Comparison of ENCODE assay signal across 8 mouse cellular contexts in genomic region chr9:114731011-114731755, GRCm38 (mm10). TPM values are rescaled to one million over a fixed set of nuclear protein-coding genes. Genes with fewer than 3 reads are reported as not detected.
A peak's percentile ranks its signal among the peaks of the same experiment; 100 is the strongest.
DNase-seq lines count a peak whose midpoint lies in the region; ATAC-seq lines count a peak whose summit lies in the region.

Cmtm6 (plus strand) TSS chr9:114731116.

- no peaks in the 10 kb centered on the region for H3K27me3 ChIP-seq in intestine, embryonic 14.5 days (replicated peaks; ENCODE audit: control insufficient read depth, insufficient read depth, low read length)

- no peaks in the 10 kb centered on the region for H3K9me3 ChIP-seq in intestine, embryonic 14.5 days (ENCODE audit: control insufficient read depth, low read length)

- H3K36me3 ChIP-seq in intestine, embryonic 14.5 days (ENCODE audit: control insufficient read depth, insufficient read depth, low read length), result no peaks in the 10 kb centered on the region

- H3K9ac ChIP-seq in intestine, embryonic 14.5 days (ENCODE audit: low read length), result peak within 1 kb of the TSS; percentile 82

- peak within 1 kb of the TSS; percentile 81 for H3K4me3 ChIP-seq in intestine, embryonic 14.5 days (ENCODE audit: low read depth, low read length)

- H3K4me1 ChIP-seq in intestine, embryonic 14.5 days (replicated peaks; ENCODE audit: control insufficient read depth, insufficient read depth, low read length), result peaks cover 10% of the 10 kb centered on the region

- DNase-seq in adrenal gland, adult 18-20 months (ENCODE audit: low spot score in 2 of 2), result peak; percentile 99
- peak; percentile 97 for DNase-seq in embryo, embryonic 11 days
- peak; percentile 96 for DNase-seq in gastrocnemius, postnatal 25 days
- peak; percentile 100 for DNase-seq in intestine, embryonic 14.5 days (ENCODE audit: low spot score)
- DNase-seq in left cerebral cortex, postnatal 14 days (ENCODE audit: low spot score in 2 of 2), result peak; percentile 96 to 97
- DNase-seq in mesoderm, embryonic 11.5 days (ENCODE audit: low read depth, low spot score), result peak; percentile 96
- DNase-seq in right cerebral cortex, postnatal 36 days (ENCODE audit: low spot score in 2 of 2), result peak; percentile 93 to 94
- DNase-seq in yolk sac, embryonic 10.5 days (ENCODE audit: low spot score), result peak; percentile 97

- WGBS in intestine, embryonic 14.5 days, result under 1% methylated on average over 53 of the region's 53 CpGs

- intact Hi-C loops in left cerebral cortex, postnatal 14 days (cut with DNase I), result no loop called here

- H3K4me2 ChIP-seq in intestine, embryonic 14.5 days (ENCODE audit: low read length), result peak within 1 kb of the TSS; percentile 86

- peak within 1 kb of the TSS; percentile 84 for H3K27ac ChIP-seq in intestine, embryonic 14.5 days (ENCODE audit: low read depth)

- peak; percentile 93 for ATAC-seq in intestine, embryonic 14.5 days (replicated peaks; ENCODE audit: low FRiP score, low TSS enrichment, low read depth)

RNA-seq across cellular contexts. Expression of gene Cmtm6, which starts in this region (rescaled TPM):
- 100 to 1,000 TPM in 1 of 2 experiments, 10 to 100 TPM in 1; 59.9 to 106 TPM for total RNA-seq in adrenal gland, adult 18-20 months (2021)
- 1 to 10 TPM; 7.9 to 8.1 TPM for total RNA-seq in gastrocnemius, postnatal 25 days (2021)
- polyA plus RNA-seq in intestine, embryonic 14.5 days (2014; fragmentation: Nextera tagmentation; extraction: Ambion mirVana), result 61.4 and 61.5 TPM in 2 replicates
- 10 to 100 TPM; 24.8 to 25.1 TPM for total RNA-seq in left cerebral cortex, postnatal 14 days (2021)

Comparison
In these comparisons a context has a peak if more than half of its experiments do, and no peak if none do; other contexts are left out.
1. Peak in every context shown above with its lines: DNase-seq, ATAC-seq, H3K4me3 ChIP-seq and H3K27ac ChIP-seq.